Mouse (Mus musculus) Patski (cell line): ENCODE results near the gene Krtap9-3. TPM values are rescaled to one million over a fixed set of nuclear protein-coding genes. Genes with fewer than 3 reads are reported as not detected.
"Not testable (repeated sequence)": the region's sequence is repeated elsewhere in the genome, so short reads cannot be mapped to it uniquely, and the experiment has no call there.

Experiments used
- ATAC-seq: fragments of 100-300 bp; one replicate; pipeline ENCODE4 v1.8.0; 2021
- CTCF ChIA-PET: fragments of 350-600 bp; sonication (Branson Sonifier 250); formaldehyde crosslinking; loops from one replicate; lab custom pipeline; 2022; ENCODE audit warnings: inconsistent platforms; lab: Charles Lee
- POLR2A ChIA-PET: fragments of 350-600 bp; sonication (Branson Sonifier 250); formaldehyde crosslinking; loops from one replicate; lab custom pipeline; 2022; ENCODE audit warnings: antibody characterized with exemption, inconsistent platforms; lab: Charles Lee
- DNase-seq: peaks from one replicate; pipeline ENCODE4 v3.0.0-alpha.2; 2011; ENCODE audit warnings: low read depth, low spot score
- H3K27me3 ChIP-seq: fragments of 371-371 bp; one replicate; pipeline ENCODE4 v1.5.1; 2021
- CTCF ChIP-seq: fragments of 100-300 bp; IDR thresholded peaks from one replicate; pipeline ENCODE4 v1.5.1; 2021
- in situ Hi-C: fragments of 300-500 bp; cut with MboI; formaldehyde crosslinking; loops from 3 replicates; pipeline ENCODE4 v1.11.1; 2018; ENCODE audit warnings: low pct_unique_long_range_greater_than_20kb, mixed read lengths
- polyA plus RNA-seq: library from polyadenylated mRNA; unstranded; gene quantifications from one replicate; pipeline ENCODE4 v1.2.3, GENCODE M21; 2021

Krtap9-3 gene
- polyA plus RNA-seq, 1 experiment from 2014 or later, result not detected

- ChIA-PET CTCF (no interaction called here), POLR2A (no interaction called here)
- no peak for ATAC-seq
- no peaks in the 10 kb centered on the region for H3K27me3 ChIP-seq
- no peak for DNase-seq
- in situ Hi-C loops, result no loop called here
- TF ChIP-seq CTCF, result no peak
These were observed 17.0 kb upstream of the Krtap9-3 start, which contains the start of gene Krtap2-4 for GRCm38 (mm10) chr11:99614796-99615363. TSS of gene Krtap2-4 (minus strand) at chr11:99614846.

- H3K27me3 ChIP-seq, POLR2A ChIA-PET, ATAC-seq: not testable (repeated sequence)
These were observed 12.2 kb upstream of the Krtap9-3 start, which contains the start of gene Gm11937 for GRCm38 (mm10) chr11:99610089-99610488. TSS of gene Gm11937 (minus strand) at chr11:99610189.

DNA sequence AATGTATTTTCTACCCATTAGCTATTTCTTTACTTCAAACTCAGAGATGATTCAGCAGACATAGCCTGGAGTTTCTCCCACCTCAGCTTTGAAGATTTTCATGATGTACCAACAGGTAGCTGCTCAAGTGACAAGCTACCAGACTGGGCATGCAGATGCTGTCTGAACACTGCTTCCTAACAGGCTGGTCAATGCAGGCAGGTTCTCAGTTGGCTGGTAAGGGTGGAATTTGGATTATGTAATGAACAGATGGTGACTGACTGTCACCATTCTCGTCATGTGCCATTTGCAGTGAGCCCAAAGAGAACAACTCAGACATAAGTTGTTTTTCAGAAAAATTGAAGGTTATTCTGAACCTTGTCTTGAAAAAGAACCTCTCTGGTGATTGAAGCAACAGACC is 11.2 kb upstream of the Krtap9-3 start:
- DNase-seq (no peak), ATAC-seq (no peak)
- in situ Hi-C loops, result no loop called here
- TF ChIP-seq CTCF, result no peak
- ChIA-PET CTCF (no interaction called here), POLR2A (no interaction called here)
- H3K27me3 ChIP-seq, result no peaks in the 10 kb centered on the region

More at GRCm38 (mm10) chr11:99610089-99610488, 12.2 kb upstream of the Krtap9-3 start, which contains the start of gene Gm11937:
- CTCF ChIA-PET, DNase-seq, in situ Hi-C loops: not testable (repeated sequence)

GRCm38 (mm10) chr11:99603208-99603607 is 5.3 kb upstream of the Krtap9-3 start, which contains the start of gene Gm11938:
TSS of gene Gm11938 (minus strand) at chr11:99603308.
- H3K27me3 ChIP-seq, POLR2A ChIA-PET, CTCF ChIA-PET, in situ Hi-C loops, ATAC-seq, DNase-seq: not testable (repeated sequence)

DNA sequence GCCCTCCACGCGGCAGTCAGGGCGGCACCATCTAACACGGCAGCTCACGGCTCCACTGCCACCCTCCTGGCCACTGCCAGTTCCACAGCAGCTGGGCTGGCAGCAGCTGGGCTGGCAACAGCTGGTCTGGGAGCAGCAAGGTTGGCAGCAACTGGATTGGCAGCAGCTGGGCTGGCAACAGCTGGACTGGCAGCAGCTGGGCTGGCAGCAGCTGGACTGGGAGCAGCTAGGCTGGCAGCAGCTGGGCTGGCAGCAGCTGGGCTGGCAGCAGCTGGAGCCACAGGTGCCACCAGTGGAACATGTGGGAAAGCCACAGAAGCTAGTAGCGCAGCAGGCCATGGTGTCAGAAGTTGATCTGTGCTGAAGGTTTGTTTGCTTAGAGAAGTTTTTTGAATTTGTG is 6.9 kb downstream of the Krtap9-3 start, which contains the start of gene Krtap1-3:
Krtap1-3 (minus strand) TSS at position 359 of the 400 bp plus-strand sequence.
- no peak for DNase-seq
- ChIA-PET CTCF (no interaction called here), POLR2A (no interaction called here)
- in situ Hi-C loops, result no loop called here
- TF ChIP-seq CTCF, result no peak
- ATAC-seq, result no peak
- H3K27me3 ChIP-seq, result no peaks in the 10 kb centered on the region

DNA sequence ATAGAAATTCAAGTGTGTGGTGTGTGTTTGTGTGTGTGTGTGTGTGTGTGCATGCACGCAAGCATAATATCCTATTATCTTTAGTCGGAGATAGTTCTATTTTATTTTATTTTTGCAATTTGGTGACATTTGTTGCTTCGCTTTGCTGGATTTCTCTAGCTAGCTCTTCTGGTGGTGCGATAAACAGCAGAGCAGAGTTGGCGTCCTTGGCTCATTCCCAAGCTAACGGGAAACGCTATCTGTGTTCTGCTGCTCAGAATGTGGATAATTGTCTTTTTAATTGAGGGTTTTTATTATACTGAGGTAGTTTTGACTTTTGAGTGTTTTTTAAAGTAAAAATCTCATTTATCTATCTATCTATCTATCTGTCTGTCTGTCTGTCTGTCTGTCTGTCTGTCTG is 12.8 kb downstream of the Krtap9-3 start:
- POLR2A ChIA-PET, result no interaction called here
- CTCF ChIA-PET, result no interaction called here
- ATAC-seq, result no peak

DNA sequence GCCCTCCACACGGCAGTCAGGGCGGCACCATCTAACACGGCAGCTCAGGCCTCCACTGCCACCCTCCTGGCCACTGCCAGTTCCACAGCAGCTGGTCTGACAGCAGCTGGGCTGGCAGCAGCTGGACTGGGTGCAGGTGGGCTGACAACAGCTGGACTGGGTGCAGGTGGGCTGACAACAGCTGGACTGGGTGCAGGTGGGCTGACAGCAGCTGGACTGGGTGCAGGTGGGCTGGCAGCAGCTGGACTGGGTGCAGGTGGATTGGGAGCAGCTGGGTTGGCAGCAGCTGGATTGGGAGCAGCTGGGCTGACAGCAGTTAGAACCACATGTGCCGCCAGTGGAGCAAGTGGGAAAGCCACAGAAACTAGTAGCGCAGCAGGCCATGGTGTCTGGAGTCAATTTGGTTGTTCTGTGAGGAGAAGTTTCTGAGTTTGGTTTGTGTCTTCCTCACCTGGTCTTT is 14.6 kb downstream of the Krtap9-3 start, which contains the start of gene Krtap1-4:
Krtap1-4 (minus strand) TSS at position 410 of the 460 bp plus-strand sequence.
- POLR2A ChIA-PET, result no interaction called here
- ATAC-seq (no peak), DNase-seq (no peak)
- CTCF ChIA-PET, result interaction anchor here (2.3 kb wide), 1 partner anchor 10 kb away, joined by 6 read pairs; no protein-coding TSS in a partner anchor
- H3K27me3 ChIP-seq, result no peaks in the 10 kb centered on the region
- TF ChIP-seq CTCF, result no peak
- in situ Hi-C loops, result loop anchor here (10.0 kb wide), 1 partner anchor 182 kb away; no protein-coding TSS in a partner anchor

More for the DNA sequence above, 12.8 kb downstream of the Krtap9-3 start:
- in situ Hi-C loops, result loop anchor here (10.0 kb wide), 1 partner anchor 180 kb away; no protein-coding TSS in a partner anchor
- no peak for TF ChIP-seq CTCF
- DNase-seq, result no peak
- H3K27me3 ChIP-seq, result no peaks in the 10 kb centered on the region

DNA sequence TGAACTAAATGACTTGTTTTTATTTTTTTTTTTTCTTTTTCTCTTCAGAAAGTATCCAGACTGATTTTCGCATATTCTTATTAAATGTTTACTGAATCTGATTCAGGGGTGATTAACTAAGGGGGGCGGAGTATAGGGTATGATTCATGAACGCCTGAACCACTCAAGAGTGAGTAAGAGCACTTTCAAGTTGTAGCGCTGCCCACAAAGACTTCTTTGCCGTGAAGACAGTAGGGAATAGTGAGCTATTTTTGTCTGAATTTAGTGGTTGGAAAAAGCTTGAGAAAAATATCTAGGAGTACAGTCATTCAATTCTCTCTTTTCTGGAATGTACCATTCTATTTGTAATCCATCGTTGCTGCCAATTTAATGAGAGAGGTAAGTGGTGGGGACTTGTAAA is 16.3 kb downstream of the Krtap9-3 start:
- ATAC-seq, result peak; percentile 74
- DNase-seq, result no peak

DNA sequence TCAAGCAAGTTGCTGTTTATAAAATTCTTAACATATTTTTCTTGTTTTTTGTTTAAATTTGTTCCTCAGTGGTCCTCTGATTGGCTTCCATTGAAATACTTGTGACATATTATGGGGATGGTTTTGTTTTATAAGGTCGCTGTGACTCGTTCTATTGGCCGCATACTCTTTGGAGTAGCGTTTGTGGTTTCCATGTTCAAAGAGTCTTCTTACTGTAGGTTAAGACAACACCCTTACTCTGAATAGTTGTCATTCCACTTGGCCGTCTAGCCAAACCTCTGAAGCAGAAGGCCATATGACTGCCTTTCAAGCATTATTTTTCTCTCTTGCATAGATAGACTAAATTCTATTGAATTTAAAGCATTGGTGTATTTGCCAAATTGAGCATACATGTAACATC is 16.9 kb downstream of the Krtap9-3 start:
- in situ Hi-C loops, result loop anchor here (10.0 kb wide), 1 partner anchor 184 kb away; no protein-coding TSS in a partner anchor
- ChIA-PET CTCF (interaction anchor here (2.3 kb wide), 1 partner anchor 7 kb away, joined by 6 read pairs; no protein-coding TSS in a partner anchor), POLR2A (no interaction called here)
- no peak for DNase-seq
- no peak for ATAC-seq
- no peak for TF ChIP-seq CTCF
- H3K27me3 ChIP-seq, result no peaks in the 10 kb centered on the region

More for the DNA sequence above, 16.3 kb downstream of the Krtap9-3 start:
- TF ChIP-seq CTCF, result no peak
- in situ Hi-C loops, result loop anchor here (10.0 kb wide), 1 partner anchor 183 kb away; no protein-coding TSS in a partner anchor
- H3K27me3 ChIP-seq, result no peaks in the 10 kb centered on the region
- CTCF ChIA-PET, result interaction anchor here (1.1 to 2.3 kb wide), 2 partner anchors 8 to 32 kb away, joined by 3 to 6 read pairs; no protein-coding TSS in a partner anchor
- POLR2A ChIA-PET, result no interaction called here

GRCm38 (mm10) chr11:99580636-99581035 is 17.3 kb downstream of the Krtap9-3 start, which contains the start of gene Krtap1-5:
TSS of gene Krtap1-5 (minus strand) at chr11:99581016.
- POLR2A ChIA-PET, result no interaction called here
- DNase-seq (no peak), ATAC-seq (no peak)
- TF ChIP-seq CTCF, result no peak
- in situ Hi-C loops, result loop anchor here (10.0 kb wide), 1 partner anchor 184 kb away; no protein-coding TSS in a partner anchor
- H3K27me3 ChIP-seq, result no peaks in the 10 kb centered on the region
- CTCF ChIA-PET, result no interaction called here
